Mouse (Mus musculus) MN1 (cell line): ENCODE data around the gene Mapk3.
"Not testable (repeated sequence)": the region's sequence is repeated elsewhere in the genome, so short reads cannot be mapped to it uniquely, and the experiment has no call there.

Experiments
- DNase-seq: peaks from one replicate; pipeline ENCODE4 v3.0.0-alpha.2; 2016; ENCODE audit warnings: low spot score

Gene Mapk3

GRCm38 (mm10) chr7:126759050-126759671 is at the start of gene Mapk3:
Mapk3 (plus strand) TSS chr7:126759601.
- DNase-seq, result peak; percentile 92

DNA sequence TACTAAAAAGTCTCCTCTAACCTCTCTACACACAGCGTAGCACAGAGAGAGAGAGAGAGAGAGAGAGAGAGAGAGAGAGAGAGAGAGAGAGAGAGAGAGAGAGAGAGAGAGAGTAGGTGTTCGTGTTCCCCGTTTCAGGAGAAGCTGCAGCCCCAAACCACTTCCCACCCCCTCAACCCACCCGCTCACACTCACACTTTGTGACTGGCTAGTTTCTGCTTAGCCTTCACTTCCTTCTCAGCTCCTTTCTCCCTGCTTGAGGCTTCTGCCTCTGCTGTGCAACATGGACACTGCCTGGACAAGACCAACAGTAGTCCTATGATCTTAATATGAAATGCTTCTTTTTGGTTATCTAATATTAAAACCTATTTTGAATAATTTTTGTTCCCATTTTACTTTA is 49.1 kb upstream of the Mapk3 start:
- DNase-seq, result no peak

DNA sequence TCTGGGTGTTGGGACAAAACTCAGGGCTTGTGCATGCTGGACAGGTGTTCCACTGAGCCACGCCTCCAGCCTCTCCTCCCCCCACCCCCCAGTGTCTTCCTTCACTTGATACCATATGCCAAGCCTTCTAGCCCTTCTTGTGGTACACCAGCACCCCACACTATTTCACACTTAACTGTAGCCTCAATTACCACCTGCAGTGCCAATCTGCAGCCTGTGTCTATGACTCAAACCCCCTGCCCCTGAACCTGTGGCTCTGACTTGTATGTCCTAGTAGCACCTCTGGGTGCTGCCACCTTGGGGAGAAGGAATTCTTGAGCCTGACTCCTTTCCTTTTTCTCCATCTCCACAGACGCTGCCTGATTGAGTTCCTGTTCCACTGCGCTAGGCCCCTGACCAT is 47.5 kb upstream of the Mapk3 start:
- DNase-seq, result no peak

- DNase-seq, result no peak
These were observed 43.7 kb upstream of the Mapk3 start for GRCm38 (mm10) chr7:126715679-126716078.

GRCm38 (mm10) chr7:126717566-126717965 is 41.8 kb upstream of the Mapk3 start:
- DNase-seq, result no peak

GRCm38 (mm10) chr7:126718787-126719337 is 40.5 kb upstream of the Mapk3 start:
- DNase-seq, result no peak

- no peak for DNase-seq
These were observed 37.8 kb upstream of the Mapk3 start for GRCm38 (mm10) chr7:126721635-126722034.

GRCm38 (mm10) chr7:126725077-126725476 is 34.3 kb upstream of the Mapk3 start:
- no peak for DNase-seq

DNA sequence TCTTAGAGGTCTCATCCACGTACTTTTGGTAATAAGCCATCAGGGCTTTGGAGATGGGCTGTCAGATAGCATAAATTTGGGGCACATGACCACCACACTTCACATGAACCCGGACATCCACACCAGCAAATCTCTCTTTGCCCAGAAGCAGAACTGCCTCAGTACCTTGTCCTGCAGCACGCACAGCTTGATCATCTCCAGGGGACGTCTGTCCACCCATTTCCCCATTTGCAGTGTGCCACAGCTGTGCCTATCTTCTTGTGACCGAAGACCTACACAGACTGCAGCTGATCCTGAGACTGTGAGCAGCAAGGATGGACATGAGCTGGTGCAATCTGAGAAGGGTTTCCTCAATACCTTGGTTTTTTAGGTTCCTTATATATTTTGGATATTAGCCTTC is 33.7 kb upstream of the Mapk3 start:
- no peak for DNase-seq

GRCm38 (mm10) chr7:126730256-126730789 is 29.1 kb upstream of the Mapk3 start:
- DNase-seq, result not testable (repeated sequence)

DNA sequence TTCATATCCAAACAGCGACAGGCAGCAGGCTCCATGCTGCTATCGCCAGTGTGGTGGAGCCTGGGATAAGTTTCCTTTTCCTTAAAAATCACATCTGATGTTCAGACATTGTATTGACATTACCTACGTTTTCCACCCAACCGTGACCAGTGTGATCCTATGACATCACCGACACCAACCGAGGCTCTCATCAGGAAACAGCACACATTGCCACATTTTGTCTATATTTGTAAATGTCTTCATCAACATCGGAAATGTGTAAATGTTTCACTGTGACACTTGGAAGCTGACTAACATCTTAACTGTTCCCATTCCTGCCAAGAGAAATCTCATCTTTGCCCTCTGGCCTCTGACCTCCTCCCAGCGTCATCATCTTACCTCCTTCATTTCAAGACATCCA is 23.3 kb upstream of the Mapk3 start:
- no peak for DNase-seq

GRCm38 (mm10) chr7:126739551-126739950 is 19.9 kb upstream of the Mapk3 start:
- peak; percentile 55 for DNase-seq

GRCm38 (mm10) chr7:126740132-126740735 is 19.2 kb upstream of the Mapk3 start:
- DNase-seq, result peak; percentile 91

- peak; percentile 25 for DNase-seq
These were observed 18.4 kb upstream of the Mapk3 start for GRCm38 (mm10) chr7:126740977-126741376.

GRCm38 (mm10) chr7:126741452-126741851 is 17.9 kb upstream of the Mapk3 start:
- no peak for DNase-seq

GRCm38 (mm10) chr7:126741964-126742482 is 17.4 kb upstream of the Mapk3 start:
- DNase-seq, result no peak

- DNase-seq, result no peak
These were observed 13.3 kb upstream of the Mapk3 start for GRCm38 (mm10) chr7:126746066-126746465.

GRCm38 (mm10) chr7:126746798-126747197 is 12.6 kb upstream of the Mapk3 start:
- DNase-seq, result no peak

DNA sequence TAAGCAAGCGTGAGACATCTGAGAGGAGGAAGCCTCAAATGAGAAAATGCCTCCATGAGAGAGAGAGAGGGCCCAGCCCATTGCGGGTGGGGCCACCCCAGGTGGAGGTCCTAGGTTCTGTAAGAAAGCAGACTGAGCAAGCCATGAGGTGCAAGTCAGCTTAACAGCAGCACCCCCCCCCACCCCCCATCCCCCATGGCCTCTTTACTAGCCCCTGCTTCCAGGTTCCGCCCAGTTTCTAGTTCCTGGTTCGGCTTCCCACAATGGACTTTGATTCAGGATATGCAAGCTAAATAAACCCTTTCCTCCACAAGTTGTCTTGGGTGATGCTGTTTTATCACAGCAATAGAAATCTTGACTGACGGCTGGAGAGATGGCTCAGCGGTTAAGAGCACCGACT is 10.6 kb upstream of the Mapk3 start:
- no peak for DNase-seq

GRCm38 (mm10) chr7:126749582-126750343 is 9.6 kb upstream of the Mapk3 start:
- DNase-seq, result no peak

DNA sequence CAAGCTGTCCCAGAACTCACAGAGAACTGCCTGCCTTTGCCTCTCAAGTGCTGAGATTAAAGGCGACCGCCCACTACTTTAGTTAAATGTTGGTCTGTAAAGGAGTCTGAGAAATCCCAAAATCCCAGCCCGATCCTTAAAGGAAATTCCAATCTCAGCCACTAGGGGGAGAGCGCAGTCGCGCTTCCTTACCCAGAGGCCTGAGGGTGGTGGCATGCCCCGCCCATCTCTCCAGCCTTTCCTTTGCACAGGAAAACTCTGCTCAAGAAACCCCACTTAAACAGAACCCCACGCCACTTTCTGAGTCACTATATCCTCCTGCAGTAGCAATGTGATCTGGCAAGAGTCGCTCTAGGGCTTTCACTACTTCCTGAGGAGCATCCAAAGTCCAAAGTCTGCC is 4.5 kb upstream of the Mapk3 start:
- peak; percentile 90 for DNase-seq

- no peak for DNase-seq
These were observed 862 bp upstream of the Mapk3 start for GRCm38 (mm10) chr7:126758539-126758938.
